Comparison of ENCODE assay signal across 13 mouse cellular contexts in the genomic region with DNA sequence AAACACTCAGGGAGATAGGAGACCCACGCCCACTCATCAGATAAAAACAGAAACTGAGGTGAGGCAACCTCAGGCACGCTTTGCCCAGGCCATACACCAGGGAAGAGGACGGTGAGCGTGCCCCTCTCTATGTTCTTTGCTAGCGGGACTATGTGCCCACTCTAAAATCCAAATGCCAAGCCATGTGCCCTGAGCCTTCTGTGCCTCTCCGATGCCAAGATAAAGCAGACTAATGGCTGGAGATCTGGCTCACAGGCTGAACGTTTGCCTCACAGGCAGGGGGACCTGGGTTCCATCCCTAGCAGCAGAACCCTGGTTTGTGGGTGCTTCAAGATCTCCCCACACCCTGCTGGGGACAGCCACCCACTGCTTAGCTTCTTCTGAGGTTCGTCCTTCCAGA. TPM values are rescaled to one million over a fixed set of nuclear protein-coding genes. Genes with fewer than 3 reads are reported as not detected.
DNase-seq lines count a peak whose midpoint lies in the region; ATAC-seq and TF ChIP-seq lines count a peak whose summit lies in the region.
"Had no signal": no experiment of that assay in that cellular context is flagged by ENCODE, and none has a peak within 500 bp of the region (broad histone marks: within the 10 kb centered on the region; RNA-seq: fewer than 3 reads in every experiment).

No protein-coding gene starts in this region.

- no peak for TF ChIP-seq CTCF in layer of hippocampus, adult 2 months (conservative IDR thresholded peaks at IDR 0.05)
- no peak for TF ChIP-seq CTCF in liver, embryonic 14.5 days (IDR thresholded peaks at IDR 0.05; ENCODE audit: low read depth)
- no peak for TF ChIP-seq CTCF in lung, postnatal 0 days (IDR thresholded peaks at IDR 0.05)

- H3K27ac ChIP-seq in layer of hippocampus, adult 2 months, result peak overlapping the region; percentile 81
- H3K27ac ChIP-seq in liver, embryonic 14.5 days, result no peak overlapping the region
- no peak overlapping the region for H3K27ac ChIP-seq in lung, postnatal 0 days (ENCODE audit: low read length)

- H3K27me3 ChIP-seq in liver, embryonic 14.5 days (ENCODE audit: control insufficient read depth, insufficient read depth, low read length), result no peaks in the 10 kb centered on the region
- H3K27me3 ChIP-seq in lung, postnatal 0 days (replicated peaks; ENCODE audit: insufficient read depth, low read length), result no peaks in the 10 kb centered on the region

- no peak for ATAC-seq in liver, embryonic 14.5 days (ENCODE audit: insufficient read depth)
- no peak for ATAC-seq in lung, postnatal 0 days

- no peak overlapping the region; the same call in 1 of the 2 replicates for H3K4me3 ChIP-seq in layer of hippocampus, adult 2 months
- H3K4me3 ChIP-seq in liver, embryonic 14.5 days (ENCODE audit: insufficient read depth in 1 of 2, low read depth in 2 of 2, low read length in 2 of 2), result no peak overlapping the region
- no peak overlapping the region for H3K4me3 ChIP-seq in lung, postnatal 0 days (ENCODE audit: low read depth, low read length)

- peaks cover 18 to 23% of the 10 kb centered on the region in 2 experiments for H3K4me1 ChIP-seq in liver, embryonic 14.5 days (replicated peaks; ENCODE audit: control insufficient read depth in 2 of 2, insufficient read depth in 2 of 2, low read length in 1 of 2)
- H3K4me1 ChIP-seq in lung, postnatal 0 days (ENCODE audit: insufficient read depth, low read depth, low read length), result no peaks in the 10 kb centered on the region

- H3K36me3 ChIP-seq in liver, embryonic 14.5 days (replicated peaks; ENCODE audit: control insufficient read depth, insufficient read depth, low read depth), result no peaks in the 10 kb centered on the region
- no peaks in the 10 kb centered on the region for H3K36me3 ChIP-seq in lung, postnatal 0 days (ENCODE audit: insufficient read depth, low read length)

- DNase-seq in layer of hippocampus, adult 2 months (ENCODE audit: low spot score in 2 of 2), result peak in 1 of 2 experiments; percentile 40
- no peak for DNase-seq in layer of hippocampus, postnatal 10 days (ENCODE audit: low spot score in 2 of 2)
- peak; percentile 46 for DNase-seq in cerebellum, adult 11 months
- peak; percentile 80 for DNase-seq in cerebellum, adult 9-11 months
- DNase-seq in liver, embryonic 14.5 days (ENCODE audit: low read depth in 3 of 3, low spot score in 3 of 3), result no peak
- DNase-seq in thymus, postnatal 14 days, result no peak
- DNase-seq in lung, postnatal 0 days (ENCODE audit: low spot score), result no peak
- DNase-seq: heart, adult 11 months; kidney, postnatal 36 days; thymus, postnatal 4 days had no signal

- no peak for TF ChIP-seq EP300 in liver, embryonic 14.5 days (IDR thresholded peaks at IDR 0.05; ENCODE audit: low read depth)
- TF ChIP-seq EP300 in lung, postnatal 0 days (IDR thresholded peaks at IDR 0.05), result no peak

- 0 out of 2 replicates have a peak overlapping the region, but pooled peaks have one; percentile 0 for H3K9ac ChIP-seq in liver, embryonic 14.5 days (replicated peaks)
- H3K9ac ChIP-seq in lung, postnatal 0 days (replicated peaks; ENCODE audit: low read depth), result no peak overlapping the region

- H3K9me3 ChIP-seq in liver, embryonic 14.5 days (ENCODE audit: control insufficient read depth, low read length), result no peaks in the 10 kb centered on the region
- H3K9me3 ChIP-seq in lung, postnatal 0 days (ENCODE audit: low read length), result no peaks in the 10 kb centered on the region

- 46% methylated on average over 8 of the region's 8 CpGs for WGBS in liver, embryonic 14.5 days (ENCODE audit: insufficient replicate concordance)
- 86% methylated on average over 8 of the region's 8 CpGs for WGBS in lung, postnatal 0 days

- peak overlapping the region; percentile 12 for H3K4me2 ChIP-seq in liver, embryonic 14.5 days (ENCODE audit: low read depth)
- no peak overlapping the region for H3K4me2 ChIP-seq in lung, postnatal 0 days (replicated peaks; ENCODE audit: low read depth, low read length)

RNA-seq across cellular contexts. Expression of gene 4930404H24Rik, which starts 17.5 kb away (rescaled TPM):
- not detected for total RNA-seq in layer of hippocampus, adult 2 months (2021)
- not detected for total RNA-seq in layer of hippocampus, postnatal 10 days (2021)
- not detected in 2 replicates for polyA plus RNA-seq in liver, embryonic 14.5 days (2012; rRNA removed)
- polyA plus RNA-seq in liver, embryonic 14.5 days (2014; fragmentation: Nextera tagmentation; extraction: Ambion mirVana), result not detected in 2 replicates
- polyA plus RNA-seq in lung, postnatal 0 days (2015; fragmentation: Nextera tagmentation; extraction: Ambion mirVana), result not detected in 2 replicates
- total RNA-seq: adrenal gland, postnatal 4 days; hematopoietic stem cell, adult 5-6 weeks had no signal
- polyA plus RNA-seq: lung, embryonic 16.5 days had no signal

RNA-seq across cellular contexts. Expression of gene Nol4l, which starts 19.6 kb away (rescaled TPM):
- total RNA-seq in layer of hippocampus, adult 2 months (2021), result 10 to 100 TPM; 47.6 to 52.1 TPM
- total RNA-seq in layer of hippocampus, postnatal 10 days (2021), result 10 to 100 TPM; 65.4 to 66.8 TPM
- polyA plus RNA-seq in liver, embryonic 14.5 days (2012; rRNA removed), result 5.7 and 6.0 TPM in 2 replicates
- 3.7 and 4.4 TPM in 2 replicates for polyA plus RNA-seq in liver, embryonic 14.5 days (2014; fragmentation: Nextera tagmentation; extraction: Ambion mirVana)
- 8.3 and 9.9 TPM in 2 replicates for polyA plus RNA-seq in lung, postnatal 0 days (2015; fragmentation: Nextera tagmentation; extraction: Ambion mirVana)

Comparison
In these comparisons a context has a peak if more than half of its experiments do, and no peak if none do; other contexts are left out.
1. DNase-seq: peak in cerebellum, adult 11 months (single experiment) and cerebellum, adult 9-11 months (single experiment); none in layer of hippocampus, postnatal 10 days (0 of 2), liver, embryonic 14.5 days (0 of 3), thymus, postnatal 14 days (single experiment) and lung, postnatal 0 days (single experiment).